Mouse (Mus musculus): ENCODE measurements around the gene Syn3. TPM values are rescaled to one million over a fixed set of nuclear protein-coding genes. Genes with fewer than 3 reads are reported as not detected.
A peak's percentile ranks its signal among the peaks of the same experiment; 100 is the strongest.
"Not testable (repeated sequence)": the region's sequence is repeated elsewhere in the genome, so short reads cannot be mapped to it uniquely, and the experiment has no call there.

Gene Syn3
- total RNA-seq, 2 experiments from 2014 or later: 2.9 to 3.8 TPM

DNA sequence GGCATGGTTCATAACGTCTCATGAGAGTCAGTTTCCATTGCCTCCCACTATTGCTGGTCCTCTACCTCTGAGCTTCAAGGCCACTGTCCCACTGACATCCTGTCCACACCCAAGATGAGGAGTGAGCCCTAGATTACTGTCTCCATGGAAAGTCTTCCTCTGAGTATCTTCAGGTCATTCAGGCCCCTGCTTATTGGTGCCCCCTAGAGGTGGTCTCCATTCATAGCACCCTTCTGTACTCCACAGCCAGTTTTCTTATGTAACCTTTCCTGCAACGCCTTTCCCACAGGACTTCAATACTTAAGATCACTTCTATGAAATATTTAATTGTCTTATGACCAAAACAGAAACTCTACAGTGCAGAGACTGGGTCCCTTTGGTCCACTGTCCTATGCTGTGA, 80.4 kb downstream of the Syn3 start:
- peak; percentile 19 for DNase-seq

DNA sequence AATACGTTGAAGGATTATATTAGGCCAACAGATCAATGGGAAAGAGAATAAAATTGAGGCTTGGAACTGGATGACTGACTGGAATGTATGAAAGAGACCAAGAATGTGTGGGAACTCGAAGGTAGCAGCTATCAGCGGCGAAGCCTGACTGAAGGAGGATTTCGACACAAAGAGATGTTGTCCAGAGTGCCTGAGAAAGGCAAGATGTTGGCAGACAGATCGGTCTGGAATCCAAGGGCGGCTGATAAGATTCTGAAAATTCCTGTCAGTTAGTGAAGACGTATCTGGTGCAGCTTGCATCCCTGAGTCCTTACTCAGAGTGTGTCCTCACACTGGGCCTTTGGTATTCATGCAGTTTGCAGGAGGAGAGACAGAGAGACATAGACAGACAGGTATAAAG, 81.9 kb downstream of the Syn3 start:
- DNase-seq: no peak

DNA sequence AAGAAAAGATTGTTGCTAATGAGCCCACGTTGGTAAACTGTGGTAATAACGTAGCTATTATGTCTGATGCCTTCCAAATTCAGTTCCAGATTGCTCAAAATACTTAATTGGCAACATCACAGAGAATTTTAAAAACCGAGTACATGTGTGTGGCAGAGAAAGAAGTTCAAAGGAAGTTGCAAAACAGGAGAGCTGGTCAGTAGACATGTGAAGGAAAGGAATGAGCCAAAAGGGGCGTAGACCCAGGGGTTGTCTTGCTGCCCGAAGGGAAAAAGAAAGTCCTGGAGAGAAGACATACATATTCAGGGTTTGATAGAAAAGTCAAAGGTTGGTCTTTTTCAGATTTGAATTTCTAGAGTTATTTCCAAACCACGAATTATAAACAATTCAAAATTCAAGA, 87.8 kb downstream of the Syn3 start:
- DNase-seq: no peak

GRCm38 (mm10) chr10:86406952-86407351, 91.7 kb downstream of the Syn3 start:
- DNase-seq: no peak

DNA sequence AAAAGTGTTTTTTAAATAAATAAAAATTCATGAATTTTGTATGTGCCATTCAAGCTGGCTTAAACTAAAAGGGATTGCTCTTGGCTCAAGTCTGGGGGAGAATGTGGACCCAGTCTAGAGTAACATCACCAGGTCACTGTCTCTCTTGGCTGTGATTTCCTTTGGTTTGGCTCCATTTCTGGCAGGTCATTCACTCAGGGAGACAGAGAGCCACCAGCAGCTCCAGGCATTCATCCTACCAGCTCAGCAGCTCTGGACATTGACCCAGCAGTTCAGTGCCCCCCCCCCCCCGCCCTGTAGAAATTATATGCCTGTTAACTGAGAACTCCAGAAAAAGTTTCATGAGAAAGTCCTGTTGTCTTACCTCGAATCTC, 100.4 kb downstream of the Syn3 start:
- DNase-seq: no peak

DNA sequence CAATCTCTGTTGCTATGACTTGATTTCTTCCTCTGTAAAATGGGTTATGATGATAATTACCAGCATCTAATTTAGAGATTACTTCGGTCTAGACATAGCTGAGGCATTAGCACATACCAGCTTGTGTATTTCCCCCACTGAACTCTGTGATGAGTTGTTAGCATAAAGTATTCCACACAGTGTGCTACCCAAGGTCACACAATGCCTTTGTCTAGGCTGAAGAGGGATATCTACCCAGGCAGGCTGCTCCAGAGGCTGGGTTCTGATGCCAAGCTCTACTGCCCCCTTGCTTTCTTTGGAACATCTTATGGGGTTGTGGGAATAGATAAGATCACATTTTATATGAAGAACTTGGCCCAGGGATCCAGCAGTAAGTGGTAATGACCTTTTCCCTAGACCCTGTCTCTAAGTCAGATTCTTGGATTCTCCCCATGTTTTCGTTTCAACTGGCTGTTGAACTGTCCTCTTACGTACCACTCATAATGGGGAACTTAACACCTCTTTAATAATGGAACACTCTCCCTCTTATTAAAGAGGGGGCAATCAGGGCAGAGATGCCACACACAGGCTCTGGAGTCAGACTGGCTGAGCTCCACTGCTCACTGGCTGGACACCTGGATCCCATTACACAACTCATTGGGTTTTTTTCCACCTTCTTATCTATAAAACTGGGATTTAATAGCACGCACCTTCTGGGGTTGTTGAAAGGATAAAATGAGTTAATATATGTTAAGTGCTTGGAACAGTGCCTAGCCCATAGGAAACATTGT, 100.9 kb downstream of the Syn3 start:
- DNase-seq: no peak

DNA sequence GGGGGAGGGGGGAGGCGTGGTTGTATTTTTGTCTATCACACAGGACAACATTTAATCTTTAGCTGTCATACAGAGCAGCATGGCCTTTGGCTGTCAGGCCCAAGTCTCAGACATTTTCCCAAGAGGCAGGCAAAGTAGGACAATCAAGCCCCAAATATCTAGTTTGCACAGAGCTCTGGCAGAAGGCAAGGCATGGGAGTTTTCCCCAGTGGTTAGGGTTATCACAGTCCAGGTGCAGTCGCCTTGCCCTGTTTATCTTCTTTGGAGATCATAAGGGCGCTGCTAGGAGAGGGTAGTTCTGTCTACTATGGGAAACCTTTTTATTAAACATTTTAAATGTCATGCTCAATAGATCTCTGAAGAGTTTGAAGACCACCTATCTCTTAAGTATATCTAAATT, 106.3 kb downstream of the Syn3 start:
- no peak for DNase-seq

- no peak for DNase-seq
These were observed 108.8 kb downstream of the Syn3 start for GRCm38 (mm10) chr10:86389913-86390312.

DNA sequence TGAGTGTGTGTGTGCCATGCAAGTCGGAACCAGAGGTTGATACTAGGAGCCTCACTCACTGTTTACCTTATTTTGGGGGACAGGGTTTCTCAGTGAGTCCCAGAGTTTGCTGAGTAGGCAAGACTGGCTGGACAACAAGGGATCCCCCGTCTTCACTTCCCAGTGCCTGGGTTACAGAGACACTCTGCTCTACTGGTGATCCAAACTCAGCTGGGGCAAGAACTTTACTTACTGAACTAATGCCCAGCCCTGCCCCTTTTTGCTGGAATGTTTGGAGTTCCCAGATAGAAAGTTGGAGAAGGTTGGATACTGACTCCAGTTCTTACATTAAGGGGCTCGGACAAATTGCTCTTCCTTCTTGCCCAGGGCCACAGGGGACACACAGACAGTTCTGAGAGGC, 109.3 kb downstream of the Syn3 start:
- no peak for DNase-seq

DNA sequence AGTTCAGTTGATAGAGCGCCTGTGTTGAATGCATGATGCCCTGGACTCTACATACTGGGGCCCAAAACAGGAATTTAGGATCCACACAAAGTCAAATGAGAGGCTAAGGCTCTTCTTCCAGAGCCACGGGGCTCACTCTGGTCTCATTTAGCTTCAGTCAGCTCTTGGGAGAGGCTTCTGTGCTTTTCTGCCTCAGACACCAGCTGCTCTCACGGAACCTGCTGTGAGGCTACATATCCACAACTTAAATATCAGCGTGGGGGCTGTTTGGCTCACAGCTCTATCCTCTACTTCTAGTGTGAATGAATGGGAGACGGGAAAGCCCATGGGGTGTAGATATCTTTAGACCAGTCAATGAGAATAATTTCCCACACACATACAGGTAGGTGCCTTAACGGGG, 109.9 kb downstream of the Syn3 start:
- DNase-seq: no peak

GRCm38 (mm10) chr10:86387821-86388440, 110.8 kb downstream of the Syn3 start:
- DNase-seq: peak; percentile 44

DNA sequence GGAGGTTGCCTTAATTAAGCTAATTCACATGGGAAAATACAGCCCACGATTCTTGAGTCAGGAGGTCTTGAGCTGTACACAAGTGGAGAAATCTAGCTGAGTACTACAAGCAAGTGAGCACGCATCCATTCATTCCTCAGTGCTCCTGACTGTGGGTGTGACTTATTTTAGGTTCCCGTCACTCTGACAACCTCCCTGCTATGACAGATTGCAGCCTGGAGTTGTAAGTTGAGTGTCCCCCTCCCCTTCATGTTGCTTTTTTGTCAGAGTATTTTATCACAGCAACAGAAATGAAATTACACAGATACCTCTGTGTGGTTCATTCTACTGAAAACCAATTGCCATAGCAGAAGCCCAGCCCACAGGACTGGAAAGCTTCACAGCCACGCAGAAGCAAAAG, 112.5 kb downstream of the Syn3 start:
- DNase-seq: no peak

DNA sequence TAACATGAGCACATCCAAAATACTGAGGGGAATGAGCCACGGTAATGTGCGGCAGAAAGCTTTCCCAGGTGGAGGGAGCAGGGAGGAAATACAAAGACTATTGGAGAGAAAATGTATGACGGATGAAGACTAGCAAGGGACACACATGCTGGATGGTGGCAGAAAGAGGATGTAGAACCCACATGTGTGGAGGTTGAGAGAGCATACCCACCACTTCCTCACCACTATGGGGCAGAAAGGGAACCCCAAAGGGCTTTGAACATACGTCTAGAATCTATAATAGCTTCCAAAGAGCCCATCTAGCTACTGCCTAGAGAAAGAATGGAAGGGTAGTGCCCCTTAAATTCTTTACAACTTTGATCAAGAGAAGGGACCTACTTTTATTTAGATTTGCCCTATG, 113.0 kb downstream of the Syn3 start:
- DNase-seq: no peak

GRCm38 (mm10) chr10:86384655-86385054, 114.0 kb downstream of the Syn3 start:
- DNase-seq: no peak

DNA sequence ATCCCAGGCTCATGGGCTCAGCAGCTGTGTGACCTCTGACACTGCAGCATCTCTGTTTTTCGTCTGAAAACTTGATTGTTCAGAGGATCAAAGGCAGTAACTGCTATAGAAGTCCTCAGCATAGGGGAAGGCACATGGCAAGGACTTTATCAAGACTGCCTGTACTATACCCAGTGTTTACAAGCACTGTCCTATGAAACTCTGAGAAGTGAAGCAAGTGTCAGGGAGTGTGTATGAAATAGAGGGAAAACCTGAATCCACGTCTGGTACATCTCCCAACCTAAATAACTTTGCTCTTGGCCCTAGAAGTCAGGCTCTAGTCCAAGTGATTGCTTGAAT, 116.8 kb downstream of the Syn3 start:
- DNase-seq: no peak

DNA sequence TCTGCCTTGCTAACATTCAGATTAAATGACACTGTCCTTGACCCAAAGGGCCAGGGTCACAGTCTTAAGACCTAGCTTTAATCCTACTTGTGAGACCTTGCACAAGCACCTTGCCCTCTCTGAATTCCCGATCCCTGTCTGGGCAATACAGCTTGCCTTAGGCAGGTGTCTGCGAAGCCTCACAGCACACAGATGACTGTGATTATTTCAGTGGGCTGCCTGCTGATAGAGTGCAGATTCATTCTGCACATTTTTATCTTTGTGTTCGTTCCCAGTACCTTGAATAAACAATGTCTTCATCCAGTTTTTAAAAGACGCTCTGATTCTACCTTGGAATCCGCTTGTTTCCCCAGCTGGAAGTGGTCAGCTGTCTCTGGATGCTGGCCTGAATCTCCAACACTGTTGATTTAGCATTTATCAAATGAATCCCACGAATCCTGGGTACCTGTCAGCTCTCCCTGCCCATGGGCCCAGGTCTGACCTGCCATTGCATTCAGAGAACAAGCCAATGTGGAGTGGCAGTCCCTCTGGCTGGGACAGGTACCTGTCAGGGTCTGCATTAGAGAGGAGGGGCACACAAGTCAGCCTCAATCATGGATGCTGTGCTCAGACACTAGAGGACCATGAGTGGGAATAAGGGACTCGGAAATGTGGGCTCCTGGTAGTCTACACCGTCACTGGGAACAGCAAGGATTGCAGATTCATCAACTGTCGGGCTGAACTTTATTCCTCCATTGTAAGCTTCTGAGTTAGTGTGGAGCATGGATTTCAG, 117.4 kb downstream of the Syn3 start:
- no peak for DNase-seq

GRCm38 (mm10) chr10:86380626-86381025, 118.1 kb downstream of the Syn3 start:
- no peak for DNase-seq

GRCm38 (mm10) chr10:86378803-86379202, 119.9 kb downstream of the Syn3 start:
- DNase-seq: not testable (repeated sequence)

DNA sequence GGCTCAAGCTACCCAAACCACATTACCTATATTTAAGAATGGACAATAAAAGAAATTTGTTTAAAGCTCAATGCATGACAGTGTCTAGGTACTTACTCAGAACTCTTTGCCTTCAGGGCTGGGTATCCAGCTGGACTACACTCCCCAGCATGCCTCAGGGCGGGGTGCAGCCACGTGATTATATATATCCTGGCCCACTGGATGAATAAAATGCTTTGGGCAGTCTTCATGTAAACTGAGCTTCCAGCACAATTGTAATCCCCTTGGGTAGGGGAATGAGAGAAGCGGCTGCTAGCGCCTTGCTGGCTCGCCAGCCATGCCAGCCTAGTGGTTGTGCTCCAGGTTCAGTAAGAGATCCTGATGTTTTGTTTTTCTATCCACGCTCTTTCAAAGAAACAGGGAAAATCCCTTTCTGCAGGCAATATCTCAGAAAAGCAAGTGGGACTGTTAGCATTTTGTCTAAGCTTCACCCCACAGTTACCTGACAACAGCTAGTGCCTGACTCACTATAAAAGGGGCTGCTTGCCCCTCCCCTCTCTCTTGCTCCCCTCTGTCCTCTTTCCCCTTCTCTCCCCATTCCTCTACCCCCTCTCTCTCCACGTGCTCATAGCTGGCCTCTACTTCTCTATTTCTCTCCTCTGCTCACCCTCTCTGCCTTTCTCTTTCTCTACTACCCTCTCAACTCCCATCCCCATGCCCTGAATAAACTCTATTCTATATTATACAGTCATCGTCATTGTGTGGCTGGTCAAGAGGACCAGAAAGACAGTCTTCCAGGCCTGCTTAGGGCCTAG, 122.1 kb downstream of the Syn3 start:
- DNase-seq: peak; percentile 18

DNA sequence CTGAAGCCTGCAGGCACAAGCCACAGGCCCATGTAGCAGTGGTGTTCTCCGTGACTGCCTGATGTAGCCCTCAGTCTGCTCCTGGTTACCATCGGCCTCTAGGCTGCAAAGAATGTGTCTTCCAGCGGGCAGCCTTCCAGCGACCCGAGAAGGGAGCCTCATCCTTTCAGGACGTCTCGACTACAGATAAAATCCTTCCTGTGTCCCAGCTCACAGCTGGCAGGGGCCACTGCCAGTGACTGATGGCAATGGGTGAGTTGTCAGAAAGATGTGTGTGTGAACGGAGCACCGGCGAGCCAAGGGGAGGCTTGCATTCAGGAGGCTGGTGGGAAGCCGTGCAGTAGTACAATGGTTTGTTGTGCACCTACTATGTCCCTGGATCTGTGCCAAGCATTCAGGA, 122.8 kb downstream of the Syn3 start:
- DNase-seq: peak; percentile 69

DNA sequence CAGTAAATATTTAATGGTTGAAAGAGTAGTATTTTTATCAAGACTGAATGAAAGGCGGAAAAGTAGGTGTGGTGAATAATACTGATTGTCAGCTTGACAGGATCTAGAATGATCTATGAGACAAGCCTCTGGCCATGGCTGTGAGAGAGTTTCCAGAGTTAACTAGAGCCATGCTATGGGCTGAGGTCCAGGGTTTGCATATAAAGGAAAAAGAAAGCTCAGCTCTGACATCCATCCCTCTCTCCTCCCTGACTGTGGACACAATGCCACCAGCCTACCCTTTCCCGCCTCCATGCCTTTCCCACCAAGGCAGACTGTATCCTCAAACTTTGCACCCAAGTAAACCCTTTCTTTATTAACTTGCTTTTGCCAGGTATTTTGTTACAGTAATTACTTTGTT, 124.6 kb downstream of the Syn3 start:
- no peak for DNase-seq

DNA sequence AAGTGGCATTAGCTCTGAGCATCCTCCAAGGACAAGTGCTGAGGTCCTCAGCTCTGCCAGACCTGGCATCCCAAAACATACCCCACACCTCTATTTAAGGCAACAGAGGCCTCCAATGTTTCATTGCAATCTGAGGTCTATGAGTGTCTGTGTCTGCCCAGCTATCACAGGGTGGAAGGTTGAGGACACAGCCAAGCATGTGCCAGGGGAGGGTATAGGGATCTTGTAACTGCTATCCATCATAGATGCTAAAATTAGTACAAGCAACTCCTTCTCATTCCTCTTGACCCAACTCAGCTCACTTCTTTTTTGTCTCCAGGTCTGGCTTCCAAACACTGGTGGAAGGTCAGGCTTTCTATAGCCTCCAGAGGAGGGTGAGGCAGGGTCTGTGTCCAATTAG, 127.1 kb downstream of the Syn3 start:
- no peak for DNase-seq

GRCm38 (mm10) chr10:86369346-86369745, 129.3 kb downstream of the Syn3 start:
- no peak for DNase-seq

Data from adrenal gland, postnatal 10 days (tissue).